Mouse (Mus musculus): ENCODE data around the gene Fezf1. TPM values are rescaled to one million over a fixed set of nuclear protein-coding genes. Genes with fewer than 3 reads are reported as not detected.

The Fezf1 gene
- polyA plus RNA-seq, 1 experiment from 2014 or later: not detected

GRCm38 (mm10) chr6:23249616-23250287 lies 1.6 kb upstream of the Fezf1 start:
- TF ChIP-seq CTCF (IDR thresholded peaks at IDR 0.05) (peak; percentile 47), EP300 (IDR thresholded peaks at IDR 0.05) (no peak)
- peak overlapping the region; percentile 47 for H3K4me2 ChIP-seq (replicated peaks; ENCODE audit: low read depth, low read length)
- no peak overlapping the region for H3K9ac ChIP-seq (replicated peaks; ENCODE audit: low read depth)
- WGBS: 2% methylated on average over 29 of the region's 29 CpGs
- H3K36me3 ChIP-seq (ENCODE audit: insufficient read depth, low read length): no peaks in the 10 kb centered on the region
- peak; percentile 40 for ATAC-seq
- peaks cover 73% of the 10 kb centered on the region for H3K27me3 ChIP-seq (replicated peaks; ENCODE audit: insufficient read depth, low read length)
- no peak overlapping the region for H3K27ac ChIP-seq (ENCODE audit: low read length)
- H3K9me3 ChIP-seq (ENCODE audit: low read length): no peaks in the 10 kb centered on the region
- peak overlapping the region; percentile 27; the same call in 1 of the 2 replicates for H3K4me3 ChIP-seq (ENCODE audit: low read depth, low read length)
- peaks cover 4% of the 10 kb centered on the region; the same call in 1 of the 2 replicates for H3K4me1 ChIP-seq (ENCODE audit: insufficient read depth, low read depth, low read length)
- DNase-seq (ENCODE audit: low spot score): peak; percentile 48

GRCm38 (mm10) chr6:23249053-23249401 lies 865 bp upstream of the Fezf1 start:
- DNase-seq (ENCODE audit: low spot score) (no peak), ATAC-seq (no peak)
- 5% methylated on average over 21 of the region's 24 CpGs for WGBS

GRCm38 (mm10) chr6:23247512-23248312 lies 450 bp downstream of the Fezf1 start:
- 1% methylated on average over 61 of the region's 61 CpGs for WGBS
- peak overlapping the region; percentile 20 for H3K4me3 ChIP-seq (ENCODE audit: low read depth, low read length)
- no peak for ATAC-seq

More at GRCm38 (mm10) chr6:23249053-23249401, 865 bp upstream of the Fezf1 start:
- no peak for TF ChIP-seq EP300 (IDR thresholded peaks at IDR 0.05)
- TF ChIP-seq CTCF (IDR thresholded peaks at IDR 0.05): no peak
- Histone ChIP-seq H3K4me3 (ENCODE audit: low read depth, low read length) (no peak overlapping the region), H3K36me3 (ENCODE audit: insufficient read depth, low read length) (no peaks in the 10 kb centered on the region), H3K9ac (replicated peaks; ENCODE audit: low read depth) (no peak overlapping the region), H3K9me3 (ENCODE audit: low read length) (no peaks in the 10 kb centered on the region), H3K27ac (ENCODE audit: low read length) (no peak overlapping the region), H3K4me2 (replicated peaks; ENCODE audit: low read depth, low read length) (peak overlapping the region; percentile 47), H3K27me3 (replicated peaks; ENCODE audit: insufficient read depth, low read length) (peaks cover 76% of the 10 kb centered on the region), H3K4me1 (ENCODE audit: insufficient read depth, low read depth, low read length) (peaks cover 4% of the 10 kb centered on the region; the same call in 1 of the 2 replicates)

GRCm38 (mm10) chr6:23246790-23247511 lies 1.2 kb downstream of the Fezf1 start:
- H3K4me3 ChIP-seq (ENCODE audit: low read depth, low read length): peak overlapping the region; percentile 20
- no peaks in the 10 kb centered on the region for H3K36me3 ChIP-seq (ENCODE audit: insufficient read depth, low read length)
- no peak overlapping the region for H3K27ac ChIP-seq (ENCODE audit: low read length)
- WGBS: 1% methylated on average over 23 of the region's 23 CpGs
- DNase-seq (ENCODE audit: low spot score): no peak
- peaks cover 74% of the 10 kb centered on the region for H3K27me3 ChIP-seq (replicated peaks; ENCODE audit: insufficient read depth, low read length)
- no peak overlapping the region for H3K9ac ChIP-seq (replicated peaks; ENCODE audit: low read depth)
- TF ChIP-seq CTCF (IDR thresholded peaks at IDR 0.05): no peak
- TF ChIP-seq EP300 (IDR thresholded peaks at IDR 0.05): no peak
- no peak for ATAC-seq
- peak overlapping the region; percentile 14; the same call in 1 of the 2 replicates for H3K4me2 ChIP-seq (replicated peaks; ENCODE audit: low read depth, low read length)
- no peaks in the 10 kb centered on the region for H3K9me3 ChIP-seq (ENCODE audit: low read length)
- no peaks in the 10 kb centered on the region for H3K4me1 ChIP-seq (ENCODE audit: insufficient read depth, low read depth, low read length)

More at GRCm38 (mm10) chr6:23247512-23248312, 450 bp downstream of the Fezf1 start:
- Histone ChIP-seq H3K27me3 (replicated peaks; ENCODE audit: insufficient read depth, low read length) (peaks cover 76% of the 10 kb centered on the region), H3K36me3 (ENCODE audit: insufficient read depth, low read length) (no peaks in the 10 kb centered on the region), H3K27ac (ENCODE audit: low read length) (no peak overlapping the region), H3K4me2 (replicated peaks; ENCODE audit: low read depth, low read length) (peak overlapping the region; percentile 14; the same call in 1 of the 2 replicates), H3K9me3 (ENCODE audit: low read length) (no peaks in the 10 kb centered on the region), H3K9ac (replicated peaks; ENCODE audit: low read depth) (no peak overlapping the region), H3K4me1 (ENCODE audit: insufficient read depth, low read depth, low read length) (no peaks in the 10 kb centered on the region)
- no peak for DNase-seq (ENCODE audit: low spot score)
- TF ChIP-seq CTCF (IDR thresholded peaks at IDR 0.05) (no peak), EP300 (IDR thresholded peaks at IDR 0.05) (no peak)

- H3K27me3 ChIP-seq (replicated peaks; ENCODE audit: insufficient read depth, low read length): peaks cover 73% of the 10 kb centered on the region
- H3K4me1 ChIP-seq (ENCODE audit: insufficient read depth, low read depth, low read length): no peaks in the 10 kb centered on the region
- 3% methylated on average over 17 of the region's 17 CpGs for WGBS
- ATAC-seq (no peak), DNase-seq (ENCODE audit: low spot score) (no peak)
- no peak overlapping the region for H3K9ac ChIP-seq (replicated peaks; ENCODE audit: low read depth)
- H3K36me3 ChIP-seq (ENCODE audit: insufficient read depth, low read length): no peaks in the 10 kb centered on the region
- no peak overlapping the region for H3K4me2 ChIP-seq (replicated peaks; ENCODE audit: low read depth, low read length)
- no peaks in the 10 kb centered on the region for H3K9me3 ChIP-seq (ENCODE audit: low read length)
- no peak overlapping the region for H3K27ac ChIP-seq (ENCODE audit: low read length)
- H3K4me3 ChIP-seq (ENCODE audit: low read depth, low read length): no peak overlapping the region
- no peak for TF ChIP-seq CTCF (IDR thresholded peaks at IDR 0.05)
- no peak for TF ChIP-seq EP300 (IDR thresholded peaks at IDR 0.05)
Measured at GRCm38 (mm10) chr6:23246061-23246789, 1.9 kb downstream of the Fezf1 start.

Measured in lung, postnatal 0 days (tissue).